Mouse (Mus musculus) limb, embryonic 14.5 days (tissue): ENCODE measurements around the gene Epc2. TPM values are rescaled to one million over a fixed set of nuclear protein-coding genes. Genes with fewer than 3 reads are reported as not detected.

Experiments
- ATAC-seq: fragments of 200-750 bp; cut with Nextera tagmentation; 2 replicates; pipeline ENCODE4 v1.8.0; 2017; ENCODE audit warnings: low read depth, moderate number of reproducible peaks, moderate TSS enrichment; ENCODE audit not compliant: low FRiP score
- DNase-seq: peaks from one replicate; pipeline ENCODE4 v3.0.0-alpha.2; 2015; ENCODE audit warnings: low spot score
- H3K27ac ChIP-seq: fragments of 300-500 bp; sonication (generic); replicated peaks from 2 replicates; pipeline ENCODE4 v1.5.1; 2014; ENCODE audit warnings: low read depth, mild to moderate bottlenecking, low read length, moderate library complexity, mixed read lengths
- H3K27me3 ChIP-seq: fragments of 300-500 bp; sonication (generic); 2 replicates; pipeline ENCODE4 v1.6.1; 2014; ENCODE audit warnings: low read length, mixed read lengths; ENCODE audit not compliant: control insufficient read depth, insufficient read depth
- H3K36me3 ChIP-seq: fragments of 300-500 bp; sonication (generic); 2 replicates; pipeline ENCODE4 v1.6.1; 2014; ENCODE audit warnings: mild to moderate bottlenecking, low read length, moderate library complexity, mixed read lengths; ENCODE audit not compliant: control insufficient read depth, insufficient read depth
- H3K4me1 ChIP-seq: fragments of 300-500 bp; sonication (generic); 2 replicates; pipeline ENCODE4 v1.6.1; 2014; ENCODE audit warnings: antibody characterized with exemption, low read length, mixed read lengths; ENCODE audit not compliant: control insufficient read depth, insufficient read depth
- H3K4me2 ChIP-seq: fragments of 300-500 bp; sonication (generic); replicated peaks from 2 replicates; pipeline ENCODE4 v1.6.1; 2014; ENCODE audit warnings: low read depth, mild to moderate bottlenecking, low read length, moderate library complexity; ENCODE audit not compliant: severe bottlenecking
- H3K4me3 ChIP-seq: fragments of 300-500 bp; sonication (generic); replicated peaks from 2 replicates; pipeline ENCODE4 v1.5.1; 2014; ENCODE audit warnings: low read length
- H3K9ac ChIP-seq: fragments of 300-500 bp; sonication (generic); 2 replicates; pipeline ENCODE4 v1.6.1; 2014; ENCODE audit warnings: mild to moderate bottlenecking, low read depth, low read length, moderate library complexity; ENCODE audit not compliant: severe bottlenecking
- H3K9me3 ChIP-seq: fragments of 300-500 bp; sonication (generic); 2 replicates; pipeline ENCODE4 v1.6.1; 2016; ENCODE audit warnings: low read length; ENCODE audit not compliant: control insufficient read depth
- POLR2A ChIP-seq: fragments of 200-500 bp; IDR thresholded peaks from 2 replicates; pipeline ENCODE4 v1.8.0; 2012; ENCODE audit warnings: inconsistent platforms, mild to moderate bottlenecking, moderate library complexity, borderline replicate concordance; ENCODE audit not compliant: insufficient read depth, insufficient read length; ENCODE audit errors: extremely low read depth
- WGBS: fragments of 180-500 bp; shearing (Covaris S2); extraction: QIAGEN DNeasy Blood & Tissue Kit; methylation state at CpG from one replicate; pipeline ENCODE4 v1.1.7; 2014; 5-methylcytosine and 5-hydroxymethylcytosine counted together
- polyA plus RNA-seq, 2 experiments: library from polyadenylated mRNA; depleted of rRNA in 1 of 2; stranded (reverse) in 1 of 2; unstranded in 1 of 2; fragments of >200 nt; fragmentation: Nextera tagmentation in 1 of 2; extraction: Ambion mirVana in 1 of 2; gene quantifications; 2 replicates each; pipeline versions ENCODE4 v1.2.1 to v1.2.3; 2012 to 2014

The Epc2 gene
- polyA plus RNA-seq, 2 experiments = 11.5 to 17.8 TPM

GRCm38 (mm10) chr2:49417018-49417604 lies 34.2 kb upstream of the Epc2 start:
- Histone ChIP-seq H3K4me3 (no peak overlapping the region), H3K9ac (no peak overlapping the region), H3K9me3 (no peaks in the 10 kb centered on the region), H3K4me1 (no peaks in the 10 kb centered on the region), H3K27me3 (no peaks in the 10 kb centered on the region), H3K27ac (no peak overlapping the region), H3K4me2 (no peak overlapping the region), H3K36me3 (no peaks in the 10 kb centered on the region)
- 71% methylated on average over 10 of the region's 10 CpGs for WGBS
- TF ChIP-seq POLR2A = no peak
- ATAC-seq (no peak), DNase-seq (no peak)

- no peaks in the 10 kb centered on the region for H3K36me3 ChIP-seq
- no peak for TF ChIP-seq POLR2A
- WGBS = 77% methylated on average over 3 of the region's 3 CpGs
These were observed 30.9 kb upstream of the Epc2 start for GRCm38 (mm10) chr2:49420396-49420795.

GRCm38 (mm10) chr2:49423857-49424256 lies 27.4 kb upstream of the Epc2 start:
- H3K4me1 ChIP-seq = no peaks in the 10 kb centered on the region
- WGBS = 66% methylated on average over 2 of the region's 2 CpGs
- ATAC-seq (no peak), DNase-seq (no peak)
- no peaks in the 10 kb centered on the region for H3K27me3 ChIP-seq
- no peak overlapping the region for H3K4me3 ChIP-seq
- no peak for TF ChIP-seq POLR2A
- no peaks in the 10 kb centered on the region for H3K9me3 ChIP-seq
- no peak overlapping the region for H3K9ac ChIP-seq
- H3K27ac ChIP-seq = no peak overlapping the region
- no peak overlapping the region for H3K4me2 ChIP-seq
- no peaks in the 10 kb centered on the region for H3K36me3 ChIP-seq

More at GRCm38 (mm10) chr2:49420396-49420795, 30.9 kb upstream of the Epc2 start:
- DNase-seq = no peak
- H3K9ac ChIP-seq = no peak overlapping the region
- H3K4me2 ChIP-seq = no peak overlapping the region
- ATAC-seq = no peak
- no peak overlapping the region for H3K27ac ChIP-seq
- H3K9me3 ChIP-seq = no peaks in the 10 kb centered on the region
- no peaks in the 10 kb centered on the region for H3K27me3 ChIP-seq
- H3K4me3 ChIP-seq = no peak overlapping the region
- H3K4me1 ChIP-seq = no peaks in the 10 kb centered on the region

GRCm38 (mm10) chr2:49424788-49425187 lies 26.5 kb upstream of the Epc2 start:
- Histone ChIP-seq H3K4me1 (no peaks in the 10 kb centered on the region), H3K4me3 (no peak overlapping the region), H3K9me3 (no peaks in the 10 kb centered on the region), H3K9ac (no peak overlapping the region), H3K4me2 (no peak overlapping the region), H3K27ac (no peak overlapping the region), H3K36me3 (no peaks in the 10 kb centered on the region), H3K27me3 (no peaks in the 10 kb centered on the region)
- TF ChIP-seq POLR2A = no peak
- 86% methylated on average over 4 of the region's 4 CpGs for WGBS
- ATAC-seq (no peak), DNase-seq (no peak)

- no peak for ATAC-seq
These were observed 25.1 kb upstream of the Epc2 start for GRCm38 (mm10) chr2:49426175-49426574.

GRCm38 (mm10) chr2:49431015-49431414 lies 20.3 kb upstream of the Epc2 start:
- no peak overlapping the region for H3K4me3 ChIP-seq
- H3K27ac ChIP-seq = no peak overlapping the region
- H3K9me3 ChIP-seq = no peaks in the 10 kb centered on the region
- WGBS = 91% methylated on average over 1 of the region's 1 CpGs
- no peak for ATAC-seq
- no peaks in the 10 kb centered on the region for H3K27me3 ChIP-seq
- no peak for TF ChIP-seq POLR2A
- no peaks in the 10 kb centered on the region for H3K36me3 ChIP-seq
- no peak overlapping the region for H3K9ac ChIP-seq
- no peak for DNase-seq
- no peaks in the 10 kb centered on the region for H3K4me1 ChIP-seq
- no peak overlapping the region for H3K4me2 ChIP-seq

More at GRCm38 (mm10) chr2:49426175-49426574, 25.1 kb upstream of the Epc2 start:
- no peak overlapping the region for H3K27ac ChIP-seq
- no peak overlapping the region for H3K9ac ChIP-seq
- no peaks in the 10 kb centered on the region for H3K27me3 ChIP-seq
- no peak overlapping the region for H3K4me3 ChIP-seq
- no peaks in the 10 kb centered on the region for H3K36me3 ChIP-seq
- DNase-seq = no peak
- no peak for TF ChIP-seq POLR2A
- no peak overlapping the region for H3K4me2 ChIP-seq
- no peaks in the 10 kb centered on the region for H3K4me1 ChIP-seq
- WGBS = 60% methylated on average over 10 of the region's 10 CpGs
- no peaks in the 10 kb centered on the region for H3K9me3 ChIP-seq
